Mouse (Mus musculus): ENCODE data around the gene Gm14403.
"Not testable (repeated sequence)": the region's sequence is repeated elsewhere in the genome, so short reads cannot be mapped to it uniquely, and the experiment has no call there.

Gm14403 gene

GRCm38 (mm10) chr2:177498067-177498466, at the start of gene Gm14403:
Gm14403 (plus strand) TSS chr2:177498215.
- ATAC-seq (ENCODE audit: insufficient number of reproducible peaks, low FRiP score, low TSS enrichment), result not testable (repeated sequence)

GRCm38 (mm10) chr2:177464676-177465075, 33.3 kb upstream of the Gm14403 start, which contains the start of gene Zfp970:
Zfp970 (plus strand) TSS chr2:177464733.
- not testable (repeated sequence) for ATAC-seq (ENCODE audit: insufficient number of reproducible peaks, low FRiP score, low TSS enrichment)

GRCm38 (mm10) chr2:177468222-177468621, 29.8 kb upstream of the Gm14403 start:
- not testable (repeated sequence) for ATAC-seq (ENCODE audit: insufficient number of reproducible peaks, low FRiP score, low TSS enrichment)

- not testable (repeated sequence) for ATAC-seq (ENCODE audit: insufficient number of reproducible peaks, low FRiP score, low TSS enrichment)
Measured at GRCm38 (mm10) chr2:177472261-177472660, 25.8 kb upstream of the Gm14403 start.

- not testable (repeated sequence) for ATAC-seq (ENCODE audit: insufficient number of reproducible peaks, low FRiP score, low TSS enrichment)
Measured at GRCm38 (mm10) chr2:177481971-177482370, 16.0 kb upstream of the Gm14403 start.

- not testable (repeated sequence) for ATAC-seq (ENCODE audit: insufficient number of reproducible peaks, low FRiP score, low TSS enrichment)
Measured at GRCm38 (mm10) chr2:177483238-177483948, 14.6 kb upstream of the Gm14403 start.

GRCm38 (mm10) chr2:177499182-177499581, 1.2 kb downstream of the Gm14403 start:
- ATAC-seq (ENCODE audit: insufficient number of reproducible peaks, low FRiP score, low TSS enrichment), result not testable (repeated sequence)

GRCm38 (mm10) chr2:177505211-177505719, 7.2 kb downstream of the Gm14403 start:
- ATAC-seq (ENCODE audit: insufficient number of reproducible peaks, low FRiP score, low TSS enrichment), result not testable (repeated sequence)

- not testable (repeated sequence) for ATAC-seq (ENCODE audit: insufficient number of reproducible peaks, low FRiP score, low TSS enrichment)
Measured at GRCm38 (mm10) chr2:177511381-177511780, 13.4 kb downstream of the Gm14403 start.

- ATAC-seq (ENCODE audit: insufficient number of reproducible peaks, low FRiP score, low TSS enrichment), result not testable (repeated sequence)
Measured at GRCm38 (mm10) chr2:177511972-177512371, 14.0 kb downstream of the Gm14403 start.

GRCm38 (mm10) chr2:177513991-177514479, 16.0 kb downstream of the Gm14403 start:
- not testable (repeated sequence) for ATAC-seq (ENCODE audit: insufficient number of reproducible peaks, low FRiP score, low TSS enrichment)

- not testable (repeated sequence) for ATAC-seq (ENCODE audit: insufficient number of reproducible peaks, low FRiP score, low TSS enrichment)
Measured at GRCm38 (mm10) chr2:177517746-177518145, 19.7 kb downstream of the Gm14403 start.

- ATAC-seq (ENCODE audit: insufficient number of reproducible peaks, low FRiP score, low TSS enrichment), result not testable (repeated sequence)
Measured at GRCm38 (mm10) chr2:177518354-177518753, 20.3 kb downstream of the Gm14403 start.

- ATAC-seq (ENCODE audit: insufficient number of reproducible peaks, low FRiP score, low TSS enrichment), result not testable (repeated sequence)
Measured at GRCm38 (mm10) chr2:177518960-177519359, 20.9 kb downstream of the Gm14403 start.

- ATAC-seq (ENCODE audit: insufficient number of reproducible peaks, low FRiP score, low TSS enrichment), result no peak
Measured at GRCm38 (mm10) chr2:177520035-177520434, 22.0 kb downstream of the Gm14403 start.

GRCm38 (mm10) chr2:177523061-177523460, 25.0 kb downstream of the Gm14403 start:
- ATAC-seq (ENCODE audit: insufficient number of reproducible peaks, low FRiP score, low TSS enrichment), result no peak

- ATAC-seq (ENCODE audit: insufficient number of reproducible peaks, low FRiP score, low TSS enrichment), result not testable (repeated sequence)
Measured at GRCm38 (mm10) chr2:177523674-177524073, 25.7 kb downstream of the Gm14403 start.

- ATAC-seq (ENCODE audit: insufficient number of reproducible peaks, low FRiP score, low TSS enrichment), result not testable (repeated sequence)
Measured at GRCm38 (mm10) chr2:177524171-177524570, 26.2 kb downstream of the Gm14403 start.

- no peak for ATAC-seq (ENCODE audit: insufficient number of reproducible peaks, low FRiP score, low TSS enrichment)
Measured at GRCm38 (mm10) chr2:177535876-177536275, 37.9 kb downstream of the Gm14403 start.

GRCm38 (mm10) chr2:177537141-177537540, 39.1 kb downstream of the Gm14403 start:
- not testable (repeated sequence) for ATAC-seq (ENCODE audit: insufficient number of reproducible peaks, low FRiP score, low TSS enrichment)

- ATAC-seq (ENCODE audit: insufficient number of reproducible peaks, low FRiP score, low TSS enrichment), result not testable (repeated sequence)
Measured at GRCm38 (mm10) chr2:177537717-177538116, 39.7 kb downstream of the Gm14403 start.
